Mouse (Mus musculus) olfactory bulb, adult 2 months (tissue): Measurements from ENCODE around the gene Adamts12.

Experiments
- CTCF ChIP-seq: fragments of 200-500 bp; IDR thresholded peaks from 2 replicates; pipeline ENCODE4 v1.5.1; 2012; ENCODE audit warnings: low read depth, mild to moderate bottlenecking, low read length, moderate library complexity; ENCODE audit not compliant: insufficient read depth
- POLR2A ChIP-seq: fragments of 200-500 bp; IDR thresholded peaks from 2 replicates; pipeline ENCODE4 v1.6.1; 2012; ENCODE audit warnings: mild to moderate bottlenecking, low read depth, low read length, moderate library complexity; ENCODE audit not compliant: insufficient read depth

- TF ChIP-seq CTCF (no peak), POLR2A (no peak)
These were observed 19.8 kb downstream of the Adamts12 start for GRCm38 (mm10) chr15:11084241-11084992.
